Mouse (Mus musculus) lung, postnatal 10 days (tissue): ENCODE measurements at regions not wholly inside any gene's neighbourhood (a gene's known extent, or its start where the extent isn't known, plus 50 kb on each side); places are given as distances from the start of the nearest gene placed in this dataset.

ENCODE experiments used
- DNase-seq: peaks from one replicate; pipeline ENCODE4 v3.0.0; 2021

DNA sequence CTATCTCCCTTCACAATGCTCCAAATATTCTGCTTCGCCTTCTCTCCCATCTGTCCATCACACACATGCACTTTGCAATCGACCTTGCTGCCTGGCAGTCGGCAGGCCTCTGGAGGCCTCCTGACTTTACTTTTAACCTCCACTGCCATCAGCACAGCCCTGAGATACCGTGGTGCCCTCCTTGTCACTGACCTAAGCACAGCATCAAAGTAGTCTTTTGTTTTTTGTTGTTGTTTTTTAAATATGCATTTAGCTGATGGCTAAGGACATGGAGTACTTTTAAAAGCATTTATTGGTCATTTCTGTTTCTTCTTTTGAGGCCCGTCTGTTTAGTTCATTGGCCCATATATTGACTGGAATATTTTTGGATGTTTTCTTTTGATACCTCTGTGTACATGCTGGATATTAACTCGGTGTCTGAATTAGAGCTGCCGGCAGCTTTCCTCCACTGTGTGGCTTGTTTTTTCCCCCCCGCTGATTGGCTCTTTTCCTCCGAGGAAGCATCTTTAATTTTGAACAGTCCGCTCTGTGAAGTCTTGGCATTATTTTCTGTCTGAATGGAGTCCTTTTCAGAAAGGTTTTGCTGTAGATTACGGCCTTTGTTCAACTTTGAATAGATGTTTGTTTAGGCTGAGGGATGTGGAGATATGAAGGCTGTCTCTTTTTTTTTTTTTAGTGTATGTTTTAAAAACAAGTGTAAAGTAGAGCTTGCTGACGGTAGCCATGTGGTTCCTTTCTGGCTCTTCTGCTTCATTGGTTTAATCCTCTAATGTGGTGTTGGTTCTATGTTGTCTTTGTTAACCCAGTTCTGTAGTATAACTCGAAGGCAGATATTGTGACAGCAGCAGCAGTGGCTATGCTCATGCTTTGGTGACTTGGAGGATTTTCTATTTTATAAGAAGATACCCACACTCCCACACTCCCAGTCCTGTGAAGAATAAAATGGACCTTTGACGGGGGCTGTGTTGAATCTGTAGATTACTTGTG is 449.1 kb downstream of the Tdrd3 start:
- no peak for DNase-seq

DNA sequence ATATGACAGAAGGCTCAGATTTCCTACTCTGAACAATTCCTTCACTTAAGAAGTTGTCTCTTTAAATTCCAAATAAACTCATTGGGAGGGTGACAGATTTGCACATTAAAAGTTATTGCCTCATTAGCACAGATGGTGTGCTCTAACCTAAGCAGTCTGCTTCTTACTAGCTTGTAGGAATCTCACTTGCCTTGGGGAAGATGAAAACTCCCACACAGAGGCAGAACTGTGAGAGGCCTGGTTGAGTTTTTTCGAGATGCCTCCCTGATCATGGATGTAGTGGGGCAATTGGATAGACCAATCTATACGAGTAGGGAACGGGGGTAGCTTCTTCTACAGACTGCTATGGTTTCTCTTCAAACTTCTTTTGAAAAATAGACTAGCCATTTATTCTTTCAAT is 485.3 kb downstream of the Tdrd3 start:
- DNase-seq, result no peak

DNA sequence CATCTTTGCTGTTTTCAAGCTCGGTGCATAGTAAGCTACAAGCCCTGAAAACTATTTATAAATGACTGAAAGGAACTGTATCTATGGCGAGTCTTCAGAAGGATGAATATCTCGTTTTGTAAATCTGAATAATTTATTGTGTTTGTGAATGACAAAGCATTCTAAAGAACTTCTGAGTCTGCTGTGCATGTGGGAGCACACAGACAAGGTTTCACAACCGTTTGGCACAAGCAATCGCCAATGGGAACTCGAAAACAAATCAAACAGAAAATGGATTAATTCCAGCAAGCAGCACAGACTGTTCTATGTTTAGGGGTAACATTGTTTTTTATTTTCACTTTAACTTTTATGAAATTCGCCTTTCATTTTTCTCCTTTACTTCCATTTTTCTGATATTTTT is 486.0 kb downstream of the Tdrd3 start:
- no peak for DNase-seq
